Mouse (Mus musculus) activated CD4-positive, CD25-positive, alpha-beta regulatory T cell, adult 4 months (primary cell): ENCODE results near the gene Nphs1. TPM values are rescaled to one million over a fixed set of nuclear protein-coding genes. Genes with fewer than 3 reads are reported as not detected.
"Not testable (repeated sequence)": the region's sequence is repeated elsewhere in the genome, so short reads cannot be mapped to it uniquely, and the experiment has no call there.

Experiments used
- ATAC-seq: one replicate; pipeline ENCODE4 v1.8.0; 2017
- polyA plus RNA-seq, 2 experiments: library from polyadenylated mRNA; unstranded; fragments of 100-300 nt; shearing (Covaris generic); gene quantifications; one replicate each; pipeline ENCODE4 v1.2.1; 2017

The Nphs1 gene
- polyA plus RNA-seq, 2 experiments from 2014 or later: 0.24 TPM; not detected in 1

- no peak for ATAC-seq
These were observed 35.4 kb downstream of the Nphs1 start, which contains the start of gene Prodh2 for GRCm38 (mm10) chr7:30493401-30493931. Gene Prodh2 (plus strand): TSS chr7:30493622.

DNA sequence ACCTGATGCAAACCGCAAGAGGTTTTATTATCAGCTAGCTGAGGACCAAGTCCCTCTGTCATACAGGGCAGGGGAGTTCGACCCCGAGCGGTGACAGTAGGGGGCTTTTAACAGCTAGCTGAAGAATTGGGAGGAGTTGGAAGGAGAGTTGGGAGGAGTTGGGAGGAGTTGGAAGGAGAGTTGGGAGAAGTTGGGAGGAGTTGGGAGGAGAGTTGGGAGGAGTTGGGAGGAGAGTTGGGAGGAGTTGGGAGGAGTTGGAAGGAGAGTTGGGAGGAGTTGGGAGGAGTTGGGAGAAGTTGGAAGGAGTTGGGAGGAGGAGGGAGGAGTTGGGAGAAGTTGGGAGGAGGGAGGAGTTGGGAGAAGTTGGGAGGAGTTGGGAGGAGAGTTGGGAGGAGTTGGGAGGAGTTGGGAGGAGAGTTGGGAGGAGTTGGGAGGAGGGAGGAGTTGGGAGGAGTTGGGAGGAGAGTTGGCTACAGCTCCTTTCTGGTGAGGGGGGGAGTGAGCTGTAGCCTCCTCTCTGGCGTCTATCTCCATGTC, 37.5 kb downstream of the Nphs1 start:
- ATAC-seq: not testable (repeated sequence)

DNA sequence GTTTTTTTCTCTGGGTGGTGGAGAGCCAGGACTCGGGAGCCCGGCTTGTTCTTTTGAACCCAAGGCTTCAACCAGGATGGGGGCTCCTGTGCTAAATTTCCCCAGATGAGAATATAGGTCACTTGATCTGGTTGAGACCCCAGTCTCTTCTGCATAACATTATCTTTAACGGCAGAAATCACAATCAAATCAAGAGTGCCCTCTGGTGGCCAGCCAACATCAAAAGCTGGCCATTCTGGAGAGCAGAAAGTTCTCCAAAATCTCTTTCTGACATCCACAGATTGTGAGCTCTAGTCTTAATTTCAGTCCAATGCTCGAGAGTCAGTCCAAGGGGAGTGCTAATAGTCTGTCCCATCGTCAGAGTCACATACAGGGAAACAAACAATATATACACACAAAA, 43.0 kb downstream of the Nphs1 start:
- not testable (repeated sequence) for ATAC-seq

GRCm38 (mm10) chr7:30508061-30508460, 49.9 kb downstream of the Nphs1 start:
- ATAC-seq: no peak

- no peak for ATAC-seq
These were observed 57.1 kb downstream of the Nphs1 start for GRCm38 (mm10) chr7:30515003-30515760.

- ATAC-seq: no peak
These were observed 60.2 kb downstream of the Nphs1 start for GRCm38 (mm10) chr7:30518325-30518724.

DNA sequence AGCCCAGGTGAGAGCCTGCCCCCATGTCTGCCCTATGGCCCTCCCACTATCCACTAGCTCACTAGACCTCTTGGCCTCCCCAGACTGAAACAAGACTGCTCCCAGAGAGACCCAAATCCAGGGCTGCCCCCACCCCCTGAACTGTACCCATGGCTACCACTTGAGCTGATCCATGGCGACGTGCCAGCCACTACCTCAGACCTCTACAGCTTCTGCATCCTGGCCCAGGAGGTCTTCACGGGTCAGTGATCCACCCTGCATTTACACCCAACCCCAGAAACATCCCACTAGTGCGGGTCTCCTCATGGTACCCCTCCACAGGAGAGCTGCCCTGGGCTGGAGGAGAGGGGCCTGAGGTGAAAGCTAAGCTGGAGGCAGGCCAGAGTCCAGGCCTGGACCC, 62.3 kb downstream of the Nphs1 start:
- no peak for ATAC-seq

GRCm38 (mm10) chr7:30520856-30521255, 62.7 kb downstream of the Nphs1 start:
- no peak for ATAC-seq

GRCm38 (mm10) chr7:30522871-30523270, 64.8 kb downstream of the Nphs1 start:
- ATAC-seq: no peak

- no peak for ATAC-seq
These were observed 66.4 kb downstream of the Nphs1 start for GRCm38 (mm10) chr7:30524487-30524886.

DNA sequence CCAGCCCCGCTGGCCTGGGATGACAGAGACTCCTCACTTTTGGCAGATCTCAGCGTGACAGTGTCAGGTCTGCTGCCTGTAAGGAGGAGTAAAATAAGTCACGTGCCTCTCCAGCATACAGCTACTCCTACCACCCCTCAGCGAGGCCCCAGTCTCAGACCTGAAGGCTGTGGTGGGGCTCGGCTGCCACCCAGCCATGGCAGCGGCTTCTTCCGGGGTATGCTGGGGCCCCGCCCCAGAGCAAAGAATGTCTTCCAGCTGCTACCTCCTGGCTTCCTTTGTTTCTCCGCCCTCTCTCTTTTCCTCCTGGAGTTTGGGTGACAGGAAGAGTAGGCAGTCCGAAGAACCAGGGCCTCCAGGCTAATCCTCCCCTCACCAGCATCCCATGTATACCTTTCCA, 67.8 kb downstream of the Nphs1 start:
- no peak for ATAC-seq

DNA sequence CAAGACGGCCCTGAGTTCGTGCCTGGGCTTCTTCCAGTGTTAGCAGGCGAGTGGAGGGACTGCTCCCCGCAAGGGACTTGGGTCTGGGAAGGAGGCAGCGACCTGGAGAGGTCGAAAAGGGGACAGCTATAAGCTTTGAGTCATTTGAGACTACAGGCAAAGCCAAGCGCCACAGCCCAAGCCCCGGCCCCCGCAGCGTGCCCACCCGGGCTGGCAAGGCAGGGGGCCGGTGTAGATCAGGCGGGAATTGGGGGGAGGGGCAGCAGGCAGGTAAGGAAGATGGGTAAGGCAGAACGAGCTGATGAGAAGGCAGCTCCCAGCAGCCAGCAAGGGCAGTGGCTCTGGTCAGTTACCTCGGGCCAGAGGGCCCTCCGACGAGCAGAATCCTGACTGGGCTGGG, 68.3 kb downstream of the Nphs1 start:
- ATAC-seq: no peak

DNA sequence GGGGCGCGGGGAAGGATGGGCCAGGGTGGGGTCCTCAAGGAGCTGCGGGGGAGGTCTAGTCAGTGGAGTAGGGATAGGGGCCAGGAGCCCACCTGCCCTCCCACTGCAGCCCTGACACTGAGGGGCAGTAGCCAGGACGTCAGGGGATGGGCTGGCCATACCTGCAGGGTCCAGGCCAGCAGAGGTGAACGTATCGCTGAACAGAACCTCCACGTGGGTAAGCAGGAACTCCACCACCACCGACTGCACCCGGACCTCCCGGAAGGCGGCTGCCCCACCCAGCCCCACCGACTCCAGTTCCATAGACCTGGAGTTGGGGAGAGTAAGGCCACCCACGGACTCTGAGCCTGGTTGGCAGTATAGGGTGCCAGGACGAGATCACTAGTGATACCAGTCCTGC, 68.9 kb downstream of the Nphs1 start:
- ATAC-seq: no peak

DNA sequence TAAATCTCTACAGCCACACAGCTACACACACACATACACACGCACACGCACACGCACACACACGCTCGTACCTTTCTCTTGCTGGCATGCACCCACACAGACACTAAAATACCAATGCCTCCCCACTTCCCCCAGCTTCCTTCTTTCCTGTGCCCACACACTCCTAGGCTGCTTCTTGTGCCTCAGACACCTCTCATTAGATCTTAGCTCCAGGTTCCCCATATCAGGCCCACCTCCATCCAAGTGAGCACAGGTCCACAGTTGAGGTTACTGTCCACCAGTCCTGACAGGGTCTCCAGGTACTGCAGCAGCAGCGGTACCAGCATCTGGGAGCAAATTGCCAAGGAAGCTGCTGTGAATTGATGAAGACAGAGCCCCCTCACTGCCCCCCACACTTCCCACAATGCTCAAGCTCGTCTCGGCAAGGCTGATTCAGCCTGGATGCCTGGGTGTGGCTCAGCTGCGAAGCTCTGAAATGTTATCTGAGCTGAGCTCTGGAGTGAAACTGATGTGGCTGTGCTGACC, 73.2 kb downstream of the Nphs1 start:
- no peak for ATAC-seq

DNA sequence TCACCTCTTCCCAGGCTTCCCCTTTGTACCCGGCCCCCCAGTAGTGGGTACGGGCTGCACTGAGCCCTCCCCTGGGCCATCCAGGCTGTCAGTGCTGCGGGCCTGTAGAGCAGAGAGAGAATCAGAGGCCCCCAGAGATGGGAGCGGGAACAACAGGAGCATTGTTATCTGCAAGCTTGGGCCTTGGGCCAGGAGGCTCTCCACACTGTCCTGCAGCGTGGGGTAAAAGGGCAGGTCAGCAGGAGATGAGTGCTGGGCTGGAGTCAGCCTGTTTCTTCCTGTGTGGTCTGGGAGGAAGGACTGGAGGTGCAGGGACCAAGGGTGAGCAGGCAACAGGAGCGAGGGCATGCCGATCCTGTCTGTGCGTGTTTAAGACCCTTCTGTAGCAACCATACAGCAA, 74.8 kb downstream of the Nphs1 start:
- no peak for ATAC-seq

DNA sequence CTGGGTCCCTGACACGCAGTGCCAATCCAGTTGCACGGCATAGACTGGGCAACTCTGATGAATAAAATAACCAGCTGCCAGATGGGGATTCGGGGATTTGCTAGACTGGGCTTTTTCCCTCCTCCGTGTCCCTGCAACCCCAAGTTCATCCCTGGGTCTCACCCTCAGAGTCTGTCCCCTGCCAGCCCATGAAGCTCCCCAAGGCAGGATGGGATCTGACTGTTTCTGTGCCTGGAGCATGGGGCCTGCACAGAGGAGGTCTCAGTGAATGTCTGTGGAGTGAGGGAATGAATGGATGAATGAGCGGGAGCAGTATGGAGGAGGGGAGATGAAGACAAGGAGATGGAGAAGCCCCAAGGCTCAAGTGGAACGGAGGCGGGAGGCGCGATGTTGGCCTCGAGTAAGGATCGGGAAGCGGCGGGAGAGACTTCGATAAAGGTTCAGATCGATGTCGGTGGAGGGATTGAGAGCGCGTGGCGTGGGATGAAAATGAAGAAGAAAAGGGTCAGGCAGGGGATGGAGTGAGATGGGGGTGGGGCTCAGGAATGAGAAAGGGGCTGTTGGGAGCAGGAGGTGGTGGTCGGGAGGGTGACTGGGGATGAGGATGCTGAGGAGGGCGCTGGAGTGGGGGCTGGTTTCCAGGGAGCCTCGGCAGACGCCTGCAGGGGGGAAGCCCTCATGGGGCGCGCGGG, 76.0 kb downstream of the Nphs1 start:
- no peak for ATAC-seq

DNA sequence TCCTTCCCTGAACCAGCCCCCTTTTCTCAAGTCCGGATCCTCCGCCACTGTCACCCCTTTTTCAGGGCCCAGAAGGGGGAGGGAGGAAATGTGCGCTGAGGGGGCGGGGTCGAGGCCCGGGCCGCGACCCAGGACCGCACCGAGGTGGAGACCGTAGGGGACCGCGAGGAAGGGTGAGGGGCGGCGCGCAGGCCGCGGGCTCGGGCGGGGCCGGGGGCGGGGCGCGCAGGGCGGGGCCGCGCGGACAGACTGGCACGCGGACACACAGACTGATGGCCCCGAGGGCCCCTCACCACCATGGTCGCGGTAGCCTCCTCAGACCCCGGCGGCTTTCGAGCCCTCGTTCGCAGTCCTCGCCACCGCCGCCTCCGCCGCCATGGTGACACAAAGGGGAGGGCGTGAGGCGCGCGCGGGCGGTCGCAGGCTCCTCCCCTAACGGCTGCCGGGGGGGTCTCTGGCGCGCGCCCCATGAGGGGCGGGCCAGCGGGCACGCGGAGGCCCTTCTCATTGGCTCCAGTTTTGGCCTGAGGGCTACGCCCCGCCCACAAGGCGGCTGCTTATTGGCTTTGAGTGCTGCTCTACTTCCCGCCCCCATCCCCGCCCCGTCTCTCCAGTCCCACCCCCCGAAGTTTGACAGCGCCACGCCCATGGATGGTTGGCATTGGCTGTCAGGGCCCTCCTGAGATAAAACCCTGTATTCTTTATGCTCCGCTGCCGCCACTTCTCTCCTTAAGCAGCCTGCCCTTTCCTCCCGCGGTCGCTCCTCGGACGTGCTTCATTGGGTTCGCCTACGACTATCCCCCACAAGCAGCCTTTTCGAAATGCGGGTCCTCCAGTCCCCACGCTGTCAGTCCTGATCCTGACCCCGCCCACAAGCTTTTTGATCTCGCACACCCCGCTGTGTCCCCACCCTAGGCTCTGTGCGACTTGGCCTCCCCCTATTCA, 76.8 kb downstream of the Nphs1 start, which contains the start of gene Arhgap33:
Gene Arhgap33 (minus strand): TSS at position 428 of the 945 bp plus-strand sequence.
- ATAC-seq: peak; percentile 91

Other genes with a start within 250 kb of the Nphs1 start
- gene Polr2i, start 226.4 kb upstream of the Nphs1 start, polyA plus RNA-seq: 10 to 100 TPM; 43.3 to 55.7 TPM
- 100 to 1,000 TPM; 124 to 138 TPM for gene Tbcb, start 226.0 kb upstream of the Nphs1 start, polyA plus RNA-seq
- not detected for gene Ovol3, start 222.6 kb upstream of the Nphs1 start, polyA plus RNA-seq
- gene Thap8, start 178.2 kb upstream of the Nphs1 start, polyA plus RNA-seq: under 1 TPM; 0.33 to 0.48 TPM
- 1 to 10 TPM; 2.9 TPM for gene Wdr62, start 177.9 kb upstream of the Nphs1 start, polyA plus RNA-seq
- 1 to 10 TPM; 3.8 to 5.2 TPM for gene Clip3, start 166.6 kb upstream of the Nphs1 start, polyA plus RNA-seq
- 100 to 1,000 TPM; 121 to 130 TPM for gene Alkbh6, start 149.6 kb upstream of the Nphs1 start, polyA plus RNA-seq
- 1 to 10 TPM; 2.9 to 6.4 TPM for gene Syne4, start 143.5 kb upstream of the Nphs1 start, polyA plus RNA-seq
- not detected for gene E130208F15Rik, start 136.6 kb upstream of the Nphs1 start, polyA plus RNA-seq
- gene Sdhaf1, start 134.4 kb upstream of the Nphs1 start, polyA plus RNA-seq: 1 to 10 TPM; 4.2 to 8.5 TPM
- not detected for gene Lrfn3, start 95.5 kb upstream of the Nphs1 start, polyA plus RNA-seq
- 1 to 10 TPM in 1 of 2 experiments, not detected in 1; 8.1 TPM for gene Tyrobp, start 44.6 kb upstream of the Nphs1 start, polyA plus RNA-seq
- gene Hcst, start 38.5 kb upstream of the Nphs1 start, polyA plus RNA-seq: 100 to 1,000 TPM; 433 to 632 TPM
- gene Nfkbid, start 36.6 kb upstream of the Nphs1 start, polyA plus RNA-seq: 10 to 100 TPM; 36.5 to 41.2 TPM
- gene Aplp1, start 12.8 kb upstream of the Nphs1 start, polyA plus RNA-seq: 1 to 10 TPM; 3.0 to 4.3 TPM
- gene Kirrel2, start 625 bp upstream of the Nphs1 start, polyA plus RNA-seq: not detected
- gene Prodh2, start 35.3 kb downstream of the Nphs1 start, polyA plus RNA-seq: not detected
- gene Arhgap33, start 76.7 kb downstream of the Nphs1 start, polyA plus RNA-seq: 1 to 10 TPM; 1.0 to 1.1 TPM
- gene Hspb6, start 93.9 kb downstream of the Nphs1 start, polyA plus RNA-seq: 1 to 10 TPM; 1.8 to 2.5 TPM
- gene Proser3, start 94.0 kb downstream of the Nphs1 start, polyA plus RNA-seq: 1 to 10 TPM; 2.5 to 4.8 TPM
- 100 to 1,000 TPM in 1 of 2 experiments, 10 to 100 TPM in 1; 93.6 to 106 TPM for gene Lin37, start 101.5 kb downstream of the Nphs1 start, polyA plus RNA-seq
- 10 to 100 TPM; 55.1 to 58.9 TPM for gene U2af1l4, start 105.0 kb downstream of the Nphs1 start, polyA plus RNA-seq
- 10 to 100 TPM; 57.9 to 60.0 TPM for gene Gm49396, start 105.0 kb downstream of the Nphs1 start, polyA plus RNA-seq
- 100 to 1,000 TPM; 279 to 335 TPM for gene Psenen, start 105.3 kb downstream of the Nphs1 start, polyA plus RNA-seq
- gene Igflr1, start 107.1 kb downstream of the Nphs1 start, polyA plus RNA-seq: 100 to 1,000 TPM; 162 to 234 TPM
- 10 to 100 TPM; 14.9 to 16.9 TPM for gene Kmt2b, start 130.4 kb downstream of the Nphs1 start, polyA plus RNA-seq
- 10 to 100 TPM; 15.8 to 19.7 TPM for gene Zbtb32, start 140.6 kb downstream of the Nphs1 start, polyA plus RNA-seq
- 1 to 10 TPM; 2.2 to 3.3 TPM for gene Upk1a, start 154.5 kb downstream of the Nphs1 start, polyA plus RNA-seq
- gene Cox6b1, start 167.8 kb downstream of the Nphs1 start, polyA plus RNA-seq: 100 to 1,000 TPM; 421 to 746 TPM
- not detected for gene Etv2, start 177.5 kb downstream of the Nphs1 start, polyA plus RNA-seq
- gene Rbm42, start 192.0 kb downstream of the Nphs1 start, polyA plus RNA-seq: 10 to 100 TPM; 25.6 to 37.9 TPM
- 10 to 100 TPM; 20.0 to 20.4 TPM for gene Haus5, start 206.7 kb downstream of the Nphs1 start, polyA plus RNA-seq
- gene Pmis2, start 213.3 kb downstream of the Nphs1 start, polyA plus RNA-seq: not detected
- not detected for gene 2200002J24Rik, start 240.6 kb downstream of the Nphs1 start, polyA plus RNA-seq